Mouse (Mus musculus): ENCODE measurements around the gene Gm4131. TPM values are rescaled to one million over a fixed set of nuclear protein-coding genes. Genes with fewer than 3 reads are reported as not detected.

Gene Gm4131
- polyA plus RNA-seq, 1 experiment from 2014 or later: not detected

GRCm38 (mm10) chr14:62573454-62573853, 6.7 kb upstream of the Gm4131 start:
- Histone ChIP-seq H3K36me3 (replicated peaks) (no peaks in the 10 kb centered on the region), H3K4me1 (replicated peaks) (no peaks in the 10 kb centered on the region), H3K4me3 (replicated peaks) (no peak overlapping the region), H3K9ac (no peak overlapping the region), H3K4me2 (no peak overlapping the region), H3K27me3 (no peaks in the 10 kb centered on the region), H3K9me3 (replicated peaks) (no peaks in the 10 kb centered on the region), H3K27ac (replicated peaks) (no peak overlapping the region)
- no peak for ATAC-seq (ENCODE audit: insufficient read depth)
- 0% methylated on average over 2 of the region's 3 CpGs for WGBS (ENCODE audit: insufficient replicate concordance)

GRCm38 (mm10) chr14:62570299-62570698, 3.6 kb upstream of the Gm4131 start:
- no peak for ATAC-seq (ENCODE audit: insufficient read depth)
- no peaks in the 10 kb centered on the region for H3K4me1 ChIP-seq (replicated peaks)

GRCm38 (mm10) chr14:62569463-62569862, 2.7 kb upstream of the Gm4131 start:
- no peak overlapping the region for H3K4me2 ChIP-seq
- no peak overlapping the region for H3K27ac ChIP-seq (replicated peaks)
- H3K27me3 ChIP-seq: no peaks in the 10 kb centered on the region
- WGBS (ENCODE audit: insufficient replicate concordance): 74% methylated on average over 5 of the region's 5 CpGs
- no peaks in the 10 kb centered on the region for H3K4me1 ChIP-seq (replicated peaks)
- ATAC-seq (ENCODE audit: insufficient read depth): no peak
- H3K9me3 ChIP-seq (replicated peaks): no peaks in the 10 kb centered on the region
- no peak overlapping the region for H3K9ac ChIP-seq
- no peaks in the 10 kb centered on the region for H3K36me3 ChIP-seq (replicated peaks)
- no peak overlapping the region for H3K4me3 ChIP-seq (replicated peaks)

More at GRCm38 (mm10) chr14:62570299-62570698, 3.6 kb upstream of the Gm4131 start:
- H3K4me3 ChIP-seq (replicated peaks): no peak overlapping the region
- no peaks in the 10 kb centered on the region for H3K36me3 ChIP-seq (replicated peaks)
- H3K27me3 ChIP-seq: no peaks in the 10 kb centered on the region
- H3K4me2 ChIP-seq: no peak overlapping the region
- 30% methylated on average over 4 of the region's 4 CpGs for WGBS (ENCODE audit: insufficient replicate concordance)
- H3K9me3 ChIP-seq (replicated peaks): no peaks in the 10 kb centered on the region
- H3K27ac ChIP-seq (replicated peaks): no peak overlapping the region
- no peak overlapping the region for H3K9ac ChIP-seq

GRCm38 (mm10) chr14:62563679-62564078, 3.0 kb downstream of the Gm4131 start:
- no peak overlapping the region for H3K27ac ChIP-seq (replicated peaks)
- no peaks in the 10 kb centered on the region for H3K9me3 ChIP-seq (replicated peaks)
- H3K4me3 ChIP-seq (replicated peaks): no peak overlapping the region
- H3K4me2 ChIP-seq: no peak overlapping the region
- H3K36me3 ChIP-seq (replicated peaks): no peaks in the 10 kb centered on the region
- no peaks in the 10 kb centered on the region for H3K4me1 ChIP-seq (replicated peaks)
- ATAC-seq (ENCODE audit: insufficient read depth): no peak
- H3K27me3 ChIP-seq: peaks cover 9% of the 10 kb centered on the region
- WGBS (ENCODE audit: insufficient replicate concordance): 64% methylated on average over 7 of the region's 7 CpGs
- H3K9ac ChIP-seq: no peak overlapping the region

GRCm38 (mm10) chr14:62561875-62562748, 4.6 kb downstream of the Gm4131 start:
- no peak overlapping the region for H3K27ac ChIP-seq (replicated peaks)
- no peaks in the 10 kb centered on the region for H3K36me3 ChIP-seq (replicated peaks)
- no peak overlapping the region for H3K4me3 ChIP-seq (replicated peaks)
- H3K4me1 ChIP-seq (replicated peaks): no peaks in the 10 kb centered on the region
- 54% methylated on average over 17 of the region's 17 CpGs for WGBS (ENCODE audit: insufficient replicate concordance)
- ATAC-seq (ENCODE audit: insufficient read depth): no peak
- H3K9me3 ChIP-seq (replicated peaks): no peaks in the 10 kb centered on the region
- H3K9ac ChIP-seq: no peak overlapping the region
- H3K4me2 ChIP-seq: no peak overlapping the region
- peaks cover 18% of the 10 kb centered on the region for H3K27me3 ChIP-seq

- WGBS (ENCODE audit: insufficient replicate concordance): 52% methylated on average over 3 of the region's 3 CpGs
- no peaks in the 10 kb centered on the region for H3K9me3 ChIP-seq (replicated peaks)
- no peaks in the 10 kb centered on the region for H3K36me3 ChIP-seq (replicated peaks)
- peak overlapping the region; percentile 82 for H3K4me2 ChIP-seq
- H3K9ac ChIP-seq: no peak overlapping the region
- peaks cover 22% of the 10 kb centered on the region for H3K4me1 ChIP-seq (replicated peaks)
- ATAC-seq (ENCODE audit: insufficient read depth): no peak
- H3K4me3 ChIP-seq (replicated peaks): no peak overlapping the region
- H3K27me3 ChIP-seq: peaks cover 55% of the 10 kb centered on the region
- H3K27ac ChIP-seq (replicated peaks): no peak overlapping the region
Measured at GRCm38 (mm10) chr14:62557111-62557510, 9.6 kb downstream of the Gm4131 start.

- H3K27me3 ChIP-seq: peaks cover 50% of the 10 kb centered on the region
- H3K4me1 ChIP-seq (replicated peaks): peaks cover 22% of the 10 kb centered on the region
- peak overlapping the region; percentile 19; the same call in 1 of the 2 replicates for H3K27ac ChIP-seq (replicated peaks)
- WGBS (ENCODE audit: insufficient replicate concordance): 8% methylated on average over 38 of the region's 38 CpGs
- H3K36me3 ChIP-seq (replicated peaks): no peaks in the 10 kb centered on the region
- no peaks in the 10 kb centered on the region for H3K9me3 ChIP-seq (replicated peaks)
- peak overlapping the region; percentile 82 for H3K4me2 ChIP-seq
- no peak; the same call in 1 of the 2 replicates for ATAC-seq (ENCODE audit: insufficient read depth)
- peak overlapping the region; percentile 58 for H3K4me3 ChIP-seq (replicated peaks)
- peak overlapping the region; percentile 47; the same call in 1 of the 2 replicates for H3K9ac ChIP-seq
Measured at GRCm38 (mm10) chr14:62555840-62556810, 10.6 kb downstream of the Gm4131 start.

- WGBS (ENCODE audit: insufficient replicate concordance): under 1% methylated on average over 51 of the region's 51 CpGs
- peak within 1 kb of the TSS; percentile 47; the same call in 1 of the 2 replicates for H3K9ac ChIP-seq
- peak within 1 kb of the TSS; percentile 19; the same call in 1 of the 2 replicates for H3K27ac ChIP-seq (replicated peaks)
- no peaks in the 10 kb centered on the region for H3K9me3 ChIP-seq (replicated peaks)
- H3K4me2 ChIP-seq: peak within 1 kb of the TSS; percentile 82
- peak; percentile 83 for ATAC-seq (ENCODE audit: insufficient read depth)
- H3K4me1 ChIP-seq (replicated peaks): peaks cover 22% of the 10 kb centered on the region
- H3K4me3 ChIP-seq (replicated peaks): peak within 1 kb of the TSS; percentile 58
- H3K27me3 ChIP-seq: peaks cover 50% of the 10 kb centered on the region
- H3K36me3 ChIP-seq (replicated peaks): no peaks in the 10 kb centered on the region
Measured at GRCm38 (mm10) chr14:62555309-62555829, 11.4 kb downstream of the Gm4131 start, which contains the start of gene Fam124a. Gene Fam124a (plus strand): TSS chr14:62555737.

- no peaks in the 10 kb centered on the region for H3K36me3 ChIP-seq (replicated peaks)
- no peak overlapping the region for H3K9ac ChIP-seq
- H3K4me3 ChIP-seq (replicated peaks): no peak overlapping the region
- H3K4me2 ChIP-seq: no peak overlapping the region
- 67% methylated on average over 5 of the region's 5 CpGs for WGBS (ENCODE audit: insufficient replicate concordance)
- no peak for ATAC-seq (ENCODE audit: insufficient read depth)
- H3K4me1 ChIP-seq (replicated peaks): peaks cover 22% of the 10 kb centered on the region
- H3K27ac ChIP-seq (replicated peaks): no peak overlapping the region
- peaks cover 47% of the 10 kb centered on the region for H3K27me3 ChIP-seq
- no peaks in the 10 kb centered on the region for H3K9me3 ChIP-seq (replicated peaks)
Measured at GRCm38 (mm10) chr14:62553786-62554185, 12.9 kb downstream of the Gm4131 start.

GRCm38 (mm10) chr14:62552771-62553170, 13.9 kb downstream of the Gm4131 start:
- 73% methylated on average over 4 of the region's 4 CpGs for WGBS (ENCODE audit: insufficient replicate concordance)
- Histone ChIP-seq H3K27me3 (peaks cover 43% of the 10 kb centered on the region), H3K36me3 (replicated peaks) (no peaks in the 10 kb centered on the region), H3K4me3 (replicated peaks) (no peak overlapping the region), H3K9ac (no peak overlapping the region), H3K4me1 (replicated peaks) (peaks cover 22% of the 10 kb centered on the region), H3K4me2 (no peak overlapping the region), H3K27ac (replicated peaks) (no peak overlapping the region), H3K9me3 (replicated peaks) (no peaks in the 10 kb centered on the region)
- no peak for ATAC-seq (ENCODE audit: insufficient read depth)
